Mouse (Mus musculus) forebrain, embryonic 12.5 days (tissue): Measurements from ENCODE around the gene Vegfa. TPM values are rescaled to one million over a fixed set of nuclear protein-coding genes. Genes with fewer than 3 reads are reported as not detected.

ENCODE experiments used
- ATAC-seq: fragments of 200-750 bp; cut with Nextera tagmentation; 2 replicates; pipeline ENCODE4 v1.8.0; 2017; ENCODE audit warnings: moderate TSS enrichment; ENCODE audit not compliant: low FRiP score
- H3K27ac ChIP-seq: fragments of 300-500 bp; sonication (generic); 2 replicates; pipeline ENCODE4 v1.5.1; 2016; ENCODE audit warnings: mild to moderate bottlenecking
- H3K27me3 ChIP-seq: fragments of 300-500 bp; sonication (generic); 2 replicates; pipeline ENCODE4 v1.6.1; 2016; ENCODE audit warnings: mild to moderate bottlenecking
- H3K36me3 ChIP-seq: fragments of 300-500 bp; sonication (generic); replicated peaks from 2 replicates; pipeline ENCODE4 v1.6.1; 2016; ENCODE audit warnings: mild to moderate bottlenecking
- H3K4me1 ChIP-seq: fragments of 300-500 bp; sonication (generic); 2 replicates; pipeline ENCODE4 v1.6.1; 2016
- H3K4me2 ChIP-seq: fragments of 300-500 bp; sonication (generic); 2 replicates; pipeline ENCODE4 v1.6.1; 2016; ENCODE audit warnings: mild to moderate bottlenecking, moderate library complexity
- H3K4me3 ChIP-seq: fragments of 300-500 bp; sonication (generic); replicated peaks from 2 replicates; pipeline ENCODE4 v1.5.1; 2016; ENCODE audit warnings: mild to moderate bottlenecking
- H3K9ac ChIP-seq: fragments of 300-500 bp; sonication (generic); 2 replicates; pipeline ENCODE4 v1.6.1; 2016; ENCODE audit warnings: mild to moderate bottlenecking
- H3K9me3 ChIP-seq: fragments of 300-500 bp; sonication (generic); 2 replicates; pipeline ENCODE4 v1.6.1; 2016
- WGBS: fragments of 180-500 bp; shearing (Covaris S2); methylation state at CpG from one replicate; pipeline ENCODE4 v1.1.7; 2016; 5-methylcytosine and 5-hydroxymethylcytosine counted together
- polyA plus RNA-seq: library from polyadenylated mRNA; unstranded; fragments of >200 nt; fragmentation: Nextera tagmentation; extraction: Ambion mirVana; gene quantifications from 2 replicates; pipeline ENCODE4 v1.2.1, GENCODE M21; 2016

The Vegfa gene
- polyA plus RNA-seq, 1 experiment from 2014 or later: 4.1 TPM

DNA sequence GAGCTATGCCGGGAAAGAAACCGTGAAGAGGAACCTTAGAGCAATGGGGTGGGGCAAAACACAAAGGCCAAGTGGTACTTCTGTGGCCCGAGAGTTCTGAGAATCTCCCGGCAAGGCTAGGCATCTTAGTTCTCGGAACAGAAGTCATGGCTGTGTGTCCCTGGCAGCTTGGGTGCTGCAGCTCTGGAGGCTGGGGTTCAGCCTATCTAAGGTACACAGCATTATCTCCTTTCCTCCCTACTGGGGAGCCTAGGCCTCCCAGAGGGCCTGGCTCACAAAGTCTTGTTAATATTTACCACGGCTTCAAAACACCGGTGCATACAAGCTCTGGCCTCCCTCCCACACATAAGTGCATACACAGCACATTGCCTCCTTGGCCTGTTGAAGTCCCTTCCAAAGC, 59.0 kb downstream of the Vegfa start:
- H3K27ac ChIP-seq: no peak overlapping the region
- H3K4me1 ChIP-seq: no peaks in the 10 kb centered on the region
- no peak overlapping the region for H3K4me3 ChIP-seq
- no peaks in the 10 kb centered on the region; the same call in 1 of the 2 replicates for H3K27me3 ChIP-seq
- no peak overlapping the region for H3K9ac ChIP-seq
- H3K36me3 ChIP-seq: no peaks in the 10 kb centered on the region
- H3K4me2 ChIP-seq: no peak overlapping the region
- no peak for ATAC-seq
- H3K9me3 ChIP-seq: no peaks in the 10 kb centered on the region
- 85% methylated on average over 7 of the region's 7 CpGs for WGBS

DNA sequence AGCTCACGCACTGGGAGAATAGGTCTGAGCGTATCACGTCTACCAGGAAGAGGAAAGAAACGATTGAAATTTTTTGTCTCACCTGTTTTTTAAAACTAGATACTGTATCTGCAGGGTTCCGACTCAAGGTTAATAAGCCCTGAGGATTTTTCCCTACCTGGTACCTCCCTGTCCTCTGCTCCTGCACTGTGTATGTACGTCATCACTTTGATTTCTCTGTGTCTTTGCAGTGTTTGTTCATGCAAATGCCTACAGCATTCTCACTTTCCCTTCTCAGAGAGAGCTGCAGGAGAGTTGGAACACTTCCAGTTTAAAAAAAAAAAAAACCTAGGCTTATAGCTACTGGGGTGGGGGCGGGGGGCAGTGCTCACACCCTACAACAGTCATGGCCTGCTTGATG, 59.8 kb downstream of the Vegfa start:
- no peak overlapping the region for H3K27ac ChIP-seq
- no peaks in the 10 kb centered on the region for H3K4me1 ChIP-seq
- H3K9me3 ChIP-seq: no peaks in the 10 kb centered on the region
- no peaks in the 10 kb centered on the region; the same call in 1 of the 2 replicates for H3K27me3 ChIP-seq
- no peak overlapping the region for H3K9ac ChIP-seq
- no peak overlapping the region for H3K4me3 ChIP-seq
- no peak overlapping the region for H3K4me2 ChIP-seq
- H3K36me3 ChIP-seq: no peaks in the 10 kb centered on the region
- no peak for ATAC-seq
- 91% methylated on average over 7 of the region's 7 CpGs for WGBS

DNA sequence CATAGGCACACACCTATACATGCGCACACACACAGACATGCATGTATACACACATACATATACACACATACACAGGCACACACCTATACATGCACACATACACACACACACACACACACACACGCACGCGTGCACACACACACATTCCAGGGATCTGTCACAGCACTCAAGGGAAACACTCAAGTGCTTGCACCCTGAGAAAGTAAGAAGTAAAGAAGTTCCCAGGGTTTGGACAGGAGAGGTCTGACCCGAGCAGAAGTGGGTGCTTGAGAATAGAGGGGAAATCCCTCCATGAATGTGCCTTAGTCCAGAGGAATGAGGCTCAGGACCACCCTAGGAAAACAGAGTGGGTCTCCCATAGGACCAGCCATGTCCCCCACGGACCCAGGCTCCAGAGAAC, 60.4 kb downstream of the Vegfa start:
- no peaks in the 10 kb centered on the region for H3K9me3 ChIP-seq
- WGBS: 86% methylated on average over 6 of the region's 6 CpGs
- no peak overlapping the region for H3K27ac ChIP-seq
- no peaks in the 10 kb centered on the region for H3K36me3 ChIP-seq
- no peak overlapping the region for H3K4me3 ChIP-seq
- peaks cover 3% of the 10 kb centered on the region for H3K4me1 ChIP-seq
- no peaks in the 10 kb centered on the region; the same call in 1 of the 2 replicates for H3K27me3 ChIP-seq
- H3K4me2 ChIP-seq: no peak overlapping the region
- ATAC-seq: no peak
- H3K9ac ChIP-seq: no peak overlapping the region

GRCm38 (mm10) chr17:45970741-45971550, 61.2 kb downstream of the Vegfa start:
- Histone ChIP-seq H3K27ac (no peak overlapping the region), H3K4me3 (no peak overlapping the region), H3K9me3 (no peaks in the 10 kb centered on the region), H3K9ac (no peak overlapping the region), H3K36me3 (no peaks in the 10 kb centered on the region), H3K4me1 (peaks cover 5% of the 10 kb centered on the region), H3K27me3 (no peaks in the 10 kb centered on the region; the same call in 1 of the 2 replicates), H3K4me2 (no peak overlapping the region)
- ATAC-seq: no peak
- WGBS: 90% methylated on average over 17 of the region's 17 CpGs

DNA sequence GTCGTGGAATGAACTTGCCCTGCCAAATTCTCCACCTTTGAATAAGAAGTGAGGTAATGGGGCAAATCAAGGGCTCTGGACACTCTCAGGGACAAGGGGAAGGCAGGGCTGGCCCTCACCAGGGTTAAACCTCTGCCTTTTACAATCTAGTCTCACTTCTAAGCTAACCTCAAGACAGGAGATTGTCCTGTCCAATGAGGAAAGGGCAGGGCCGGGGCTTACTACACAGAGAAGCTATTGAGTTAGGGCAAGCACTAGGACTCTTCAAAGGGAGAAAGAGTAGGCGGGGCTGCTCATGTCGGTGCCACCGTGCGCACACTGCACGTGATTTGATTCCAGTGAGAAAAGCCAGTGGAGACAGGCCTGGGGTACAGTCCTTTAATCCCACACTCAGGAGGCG, 62.6 kb downstream of the Vegfa start:
- peaks cover 5% of the 10 kb centered on the region for H3K4me1 ChIP-seq
- no peak for ATAC-seq
- no peak overlapping the region for H3K4me3 ChIP-seq
- no peak overlapping the region for H3K4me2 ChIP-seq
- H3K27me3 ChIP-seq: no peaks in the 10 kb centered on the region; the same call in 1 of the 2 replicates
- no peaks in the 10 kb centered on the region for H3K9me3 ChIP-seq
- no peaks in the 10 kb centered on the region for H3K36me3 ChIP-seq
- no peak overlapping the region for H3K9ac ChIP-seq
- WGBS: 53% methylated on average over 8 of the region's 8 CpGs
- no peak overlapping the region for H3K27ac ChIP-seq

- no peaks in the 10 kb centered on the region; the same call in 1 of the 2 replicates for H3K27me3 ChIP-seq
- 85% methylated on average over 11 of the region's 11 CpGs for WGBS
Measured at GRCm38 (mm10) chr17:45968341-45968740, 63.8 kb downstream of the Vegfa start.

More at GRCm38 (mm10) chr17:45968341-45968740, 63.8 kb downstream of the Vegfa start:
- Histone ChIP-seq H3K9ac (no peak overlapping the region), H3K36me3 (no peaks in the 10 kb centered on the region), H3K4me2 (no peak overlapping the region), H3K27ac (no peak overlapping the region), H3K4me3 (no peak overlapping the region), H3K9me3 (no peaks in the 10 kb centered on the region), H3K4me1 (peaks cover 5% of the 10 kb centered on the region)
- ATAC-seq: no peak

Other genes starting within 250 kb of the Vegfa start
- gene Mrps18a, start 78.6 kb upstream of the Vegfa start, polyA plus RNA-seq: 117 and 121 TPM in 2 replicates
- gene Rsph9, start 111.8 kb upstream of the Vegfa start, polyA plus RNA-seq: 14.9 and 15.9 TPM in 2 replicates
- gene Mad2l1bp, start 121.2 kb upstream of the Vegfa start, polyA plus RNA-seq: 30.6 and 31.0 TPM in 2 replicates
- gene Gtpbp2, start 128.7 kb upstream of the Vegfa start, polyA plus RNA-seq: 37.0 and 43.6 TPM in 2 replicates
- gene Polh, start 170.3 kb upstream of the Vegfa start, polyA plus RNA-seq: 11.2 and 12.3 TPM in 2 replicates
- gene Xpo5, start 170.4 kb upstream of the Vegfa start, polyA plus RNA-seq: 66.6 and 72.2 TPM in 2 replicates
- 96.2 and 102 TPM in 2 replicates for gene Polr1c, start 215.7 kb upstream of the Vegfa start, polyA plus RNA-seq
- gene Yipf3, start 215.7 kb upstream of the Vegfa start, polyA plus RNA-seq: 58.9 and 61.6 TPM in 2 replicates
- 3.0 and 3.2 TPM in 2 replicates for gene Lrrc73, start 221.2 kb upstream of the Vegfa start, polyA plus RNA-seq